Mouse (Mus musculus): ENCODE measurements around the gene Gm45261. TPM values are rescaled to one million over a fixed set of nuclear protein-coding genes. Genes with fewer than 3 reads are reported as not detected.
A peak's percentile ranks its signal among the peaks of the same experiment; 100 is the strongest.

The Gm45261 gene
- polyA plus RNA-seq, 2 experiments: not detected

DNA sequence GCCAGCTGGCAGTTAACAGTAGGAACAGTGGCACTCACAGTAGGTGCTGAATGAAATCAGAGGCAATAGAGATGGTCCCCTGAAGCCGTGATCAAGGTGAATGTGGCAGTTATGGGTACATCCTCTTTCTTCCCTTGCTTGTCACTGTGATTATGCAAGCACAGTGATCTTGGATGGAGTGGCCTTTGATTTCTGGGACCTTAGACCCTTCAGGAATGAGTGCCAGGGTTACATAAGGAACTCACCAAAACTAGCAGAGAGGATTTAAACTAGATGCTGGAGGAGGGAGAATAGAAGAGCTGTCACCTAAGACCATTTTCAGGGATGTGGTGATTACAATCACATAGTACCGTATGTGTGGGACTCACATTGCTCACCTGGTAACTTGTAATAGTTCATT, 22.7 kb downstream of the Gm45261 start:
- DNase-seq (ENCODE audit: low read depth in 3 of 3, low spot score in 3 of 3) (no peak), ATAC-seq (ENCODE audit: insufficient read depth) (no peak)
- 50% methylated on average over 2 of the region's 2 CpGs for WGBS (ENCODE audit: insufficient replicate concordance)
- H3K27ac ChIP-seq: no peak overlapping the region
- no peak overlapping the region for H3K4me3 ChIP-seq (ENCODE audit: insufficient read depth in 1 of 2, low read depth in 2 of 2, low read length in 2 of 2)
- no peak overlapping the region for H3K4me2 ChIP-seq (ENCODE audit: low read depth)
- H3K4me1 ChIP-seq (replicated peaks; ENCODE audit: control insufficient read depth in 2 of 2, insufficient read depth in 2 of 2, low read length in 1 of 2): no peaks in the 10 kb centered on the region
- no peaks in the 10 kb centered on the region for H3K27me3 ChIP-seq (ENCODE audit: control insufficient read depth, insufficient read depth, low read length)
- no peak overlapping the region for H3K9ac ChIP-seq (replicated peaks)
- no peak for TF ChIP-seq CTCF (IDR thresholded peaks at IDR 0.05; ENCODE audit: low read depth)
- TF ChIP-seq EP300 (IDR thresholded peaks at IDR 0.05; ENCODE audit: low read depth): no peak
- no peaks in the 10 kb centered on the region for H3K9me3 ChIP-seq (ENCODE audit: control insufficient read depth, low read length)
- no peaks in the 10 kb centered on the region for H3K36me3 ChIP-seq (replicated peaks; ENCODE audit: control insufficient read depth, insufficient read depth, low read depth)

DNA sequence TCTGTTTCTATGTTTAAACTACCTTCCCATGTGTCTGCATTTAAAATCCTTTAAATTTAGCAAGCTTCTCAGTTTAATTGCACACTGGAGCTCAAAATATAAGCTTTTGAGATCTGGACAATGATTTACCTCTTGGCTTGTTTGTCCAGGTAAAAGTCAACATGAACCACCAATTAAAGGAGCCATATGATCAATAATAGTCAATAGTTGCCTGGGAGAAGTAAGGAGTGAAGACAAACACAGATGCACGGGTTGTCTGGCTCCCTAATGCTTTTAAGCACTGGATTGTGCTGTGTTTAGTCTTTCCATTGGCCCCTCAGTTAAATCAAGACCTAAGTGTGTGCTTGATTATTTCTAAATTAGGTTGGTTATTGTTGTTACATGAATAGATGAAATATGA, 33.3 kb downstream of the Gm45261 start:
- H3K4me3 ChIP-seq (ENCODE audit: insufficient read depth in 1 of 2, low read depth in 2 of 2, low read length in 2 of 2): no peak overlapping the region
- H3K9ac ChIP-seq (replicated peaks): no peak overlapping the region
- WGBS (ENCODE audit: insufficient replicate concordance): 16% methylated on average over 1 of the region's 1 CpGs
- no peak for ATAC-seq (ENCODE audit: insufficient read depth)
- H3K4me2 ChIP-seq (ENCODE audit: low read depth): no peak overlapping the region
- DNase-seq (ENCODE audit: low read depth in 3 of 3, low spot score in 3 of 3): peak in 1 of 3 experiments; percentile 7
- no peak overlapping the region for H3K27ac ChIP-seq
- no peak for TF ChIP-seq EP300 (IDR thresholded peaks at IDR 0.05; ENCODE audit: low read depth)
- no peak for TF ChIP-seq CTCF (IDR thresholded peaks at IDR 0.05; ENCODE audit: low read depth)
- H3K4me1 ChIP-seq (replicated peaks; ENCODE audit: control insufficient read depth in 2 of 2, insufficient read depth in 2 of 2, low read length in 1 of 2): no peaks in the 10 kb centered on the region
- no peaks in the 10 kb centered on the region for H3K9me3 ChIP-seq (ENCODE audit: control insufficient read depth, low read length)
- H3K36me3 ChIP-seq (replicated peaks; ENCODE audit: control insufficient read depth, insufficient read depth, low read depth): no peaks in the 10 kb centered on the region
- H3K27me3 ChIP-seq (ENCODE audit: control insufficient read depth, insufficient read depth, low read length): no peaks in the 10 kb centered on the region

DNA sequence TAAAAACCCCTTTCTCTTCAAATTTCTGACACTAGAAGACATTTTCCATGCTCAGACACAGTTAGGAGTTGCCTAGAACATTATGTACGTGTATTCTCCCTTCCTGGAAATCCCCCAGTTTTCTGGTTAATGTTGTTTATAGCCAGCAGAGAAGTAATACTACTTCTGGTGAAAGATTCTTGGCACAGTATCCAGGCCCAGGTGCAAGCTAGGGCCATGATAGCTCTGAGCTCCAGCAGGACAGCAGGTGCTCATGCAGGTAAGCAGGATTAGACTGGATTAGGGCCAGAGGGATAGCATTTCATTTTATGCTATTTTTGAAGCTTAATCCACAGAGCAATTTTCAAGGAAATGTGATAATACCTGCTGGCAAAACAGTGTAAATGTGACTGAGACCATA, 33.8 kb downstream of the Gm45261 start:
- H3K27ac ChIP-seq: no peak overlapping the region
- no peaks in the 10 kb centered on the region for H3K4me1 ChIP-seq (replicated peaks; ENCODE audit: control insufficient read depth in 2 of 2, insufficient read depth in 2 of 2, low read length in 1 of 2)
- no peak for DNase-seq (ENCODE audit: low read depth in 3 of 3, low spot score in 3 of 3)
- H3K27me3 ChIP-seq (ENCODE audit: control insufficient read depth, insufficient read depth, low read length): no peaks in the 10 kb centered on the region
- H3K4me2 ChIP-seq (ENCODE audit: low read depth): no peak overlapping the region
- H3K9me3 ChIP-seq (ENCODE audit: control insufficient read depth, low read length): no peaks in the 10 kb centered on the region
- H3K36me3 ChIP-seq (replicated peaks; ENCODE audit: control insufficient read depth, insufficient read depth, low read depth): no peaks in the 10 kb centered on the region
- H3K9ac ChIP-seq (replicated peaks): no peak overlapping the region
- H3K4me3 ChIP-seq (ENCODE audit: insufficient read depth in 1 of 2, low read depth in 2 of 2, low read length in 2 of 2): no peak overlapping the region
- TF ChIP-seq CTCF (IDR thresholded peaks at IDR 0.05; ENCODE audit: low read depth) (no peak), EP300 (IDR thresholded peaks at IDR 0.05; ENCODE audit: low read depth) (no peak)
- WGBS (ENCODE audit: insufficient replicate concordance): 37% methylated on average over 1 of the region's 1 CpGs
- ATAC-seq (ENCODE audit: insufficient read depth): no peak

- no peak for ATAC-seq (ENCODE audit: insufficient read depth)
- Histone ChIP-seq H3K27me3 (ENCODE audit: control insufficient read depth, insufficient read depth, low read length) (no peaks in the 10 kb centered on the region), H3K4me2 (ENCODE audit: low read depth) (no peak overlapping the region), H3K4me3 (ENCODE audit: insufficient read depth in 1 of 2, low read depth in 2 of 2, low read length in 2 of 2) (no peak overlapping the region), H3K27ac (no peak overlapping the region), H3K4me1 (replicated peaks; ENCODE audit: control insufficient read depth in 2 of 2, insufficient read depth in 2 of 2, low read length in 1 of 2) (no peaks in the 10 kb centered on the region), H3K36me3 (replicated peaks; ENCODE audit: control insufficient read depth, insufficient read depth, low read depth) (no peaks in the 10 kb centered on the region), H3K9ac (replicated peaks) (no peak overlapping the region), H3K9me3 (ENCODE audit: control insufficient read depth, low read length) (no peaks in the 10 kb centered on the region)
- 62% methylated on average over 1 of the region's 1 CpGs for WGBS (ENCODE audit: insufficient replicate concordance)
- no peak for DNase-seq (ENCODE audit: low read depth in 3 of 3, low spot score in 3 of 3)
- no peak for TF ChIP-seq CTCF (IDR thresholded peaks at IDR 0.05; ENCODE audit: low read depth)
- TF ChIP-seq EP300 (IDR thresholded peaks at IDR 0.05; ENCODE audit: low read depth): no peak
These were observed 36.6 kb downstream of the Gm45261 start for GRCm38 (mm10) chr1:80424666-80425065.

- WGBS (ENCODE audit: insufficient replicate concordance): 49% methylated on average over 12 of the region's 12 CpGs
- Histone ChIP-seq H3K9me3 (ENCODE audit: control insufficient read depth, low read length) (no peaks in the 10 kb centered on the region), H3K4me1 (replicated peaks; ENCODE audit: control insufficient read depth in 2 of 2, insufficient read depth in 2 of 2, low read length in 1 of 2) (peaks cover 0 to 2% of the 10 kb centered on the region in 2 experiments; a peak in 1 of 4 replicates), H3K4me2 (ENCODE audit: low read depth) (no peak overlapping the region), H3K9ac (replicated peaks) (no peak overlapping the region), H3K4me3 (ENCODE audit: insufficient read depth in 1 of 2, low read depth in 2 of 2, low read length in 2 of 2) (no peak overlapping the region), H3K27me3 (ENCODE audit: control insufficient read depth, insufficient read depth, low read length) (no peaks in the 10 kb centered on the region), H3K36me3 (replicated peaks; ENCODE audit: control insufficient read depth, insufficient read depth, low read depth) (no peaks in the 10 kb centered on the region), H3K27ac (no peak overlapping the region)
- ATAC-seq (ENCODE audit: insufficient read depth) (no peak), DNase-seq (ENCODE audit: low read depth in 3 of 3, low spot score in 3 of 3) (peak in 1 of 3 experiments; percentile 6)
- no peak for TF ChIP-seq EP300 (IDR thresholded peaks at IDR 0.05; ENCODE audit: low read depth)
- no peak for TF ChIP-seq CTCF (IDR thresholded peaks at IDR 0.05; ENCODE audit: low read depth)
These were observed 42.8 kb downstream of the Gm45261 start for GRCm38 (mm10) chr1:80418321-80419045.

Data from liver, embryonic 14.5 days (tissue).